Mouse (Mus musculus) R1 (cell line): ENCODE measurements around the gene Zbtb26.

Experiments
- DNase-seq: peaks from one replicate; pipeline ENCODE4 v3.0.0-alpha.2; 2018; ENCODE audit warnings: low read depth, low spot score

Zbtb26 gene

GRCm38 (mm10) chr2:37442611-37443591, at the start of gene Zbtb26, which contains the start of the genes Zbtb6 and Rabgap1:
TSS of gene Zbtb26 (minus strand) at chr2:37443135.
TSS of gene Zbtb6 (minus strand) at chr2:37443171.
TSS of gene Rabgap1 (plus strand) at chr2:37443279.
- DNase-seq: peak; percentile 98

GRCm38 (mm10) chr2:37488956-37489355, 46.0 kb upstream of the Zbtb26 start:
- no peak for DNase-seq

- DNase-seq: no peak
Observed at GRCm38 (mm10) chr2:37486408-37486807, 43.5 kb upstream of the Zbtb26 start.

- peak; percentile 34 for DNase-seq
Observed at GRCm38 (mm10) chr2:37485370-37485769, 42.4 kb upstream of the Zbtb26 start.

- no peak for DNase-seq
Observed at GRCm38 (mm10) chr2:37484165-37484564, 41.2 kb upstream of the Zbtb26 start.

- DNase-seq: no peak
Observed at GRCm38 (mm10) chr2:37480039-37480438, 37.1 kb upstream of the Zbtb26 start.

- no peak for DNase-seq
Observed at GRCm38 (mm10) chr2:37479559-37479958, 36.6 kb upstream of the Zbtb26 start.

- DNase-seq: no peak
Observed at GRCm38 (mm10) chr2:37466266-37466665, 23.3 kb upstream of the Zbtb26 start.

- DNase-seq: peak; percentile 62
Observed at GRCm38 (mm10) chr2:37460707-37461106, 17.8 kb upstream of the Zbtb26 start.

GRCm38 (mm10) chr2:37452376-37452760, 9.4 kb upstream of the Zbtb26 start:
- DNase-seq: peak; percentile 86

- DNase-seq: peak; percentile 94
Observed at GRCm38 (mm10) chr2:37451667-37452375, 8.9 kb upstream of the Zbtb26 start.

- DNase-seq: peak; percentile 41
Observed at GRCm38 (mm10) chr2:37431609-37432008, 11.3 kb downstream of the Zbtb26 start.

GRCm38 (mm10) chr2:37430593-37431464, 12.1 kb downstream of the Zbtb26 start:
- DNase-seq: peak; percentile 94

- DNase-seq: no peak
Observed at GRCm38 (mm10) chr2:37423671-37424070, 19.3 kb downstream of the Zbtb26 start.

GRCm38 (mm10) chr2:37422306-37423304, 20.3 kb downstream of the Zbtb26 start, which contains the start of gene Rc3h2:
TSS of gene Rc3h2 (minus strand) at chr2:37422903.
- peak; percentile 99 for DNase-seq

- no peak for DNase-seq
Observed at GRCm38 (mm10) chr2:37421903-37422302, 21.0 kb downstream of the Zbtb26 start.

- DNase-seq: no peak
Observed at GRCm38 (mm10) chr2:37395539-37395938, 47.4 kb downstream of the Zbtb26 start.

GRCm38 (mm10) chr2:37382921-37383320, 60.0 kb downstream of the Zbtb26 start:
- DNase-seq: no peak
